Mouse (Mus musculus): ENCODE results near the gene Farsa. TPM values are rescaled to one million over a fixed set of nuclear protein-coding genes. Genes with fewer than 3 reads are reported as not detected.
A peak's percentile ranks its signal among the peaks of the same experiment; 100 is the strongest.

Farsa gene
- polyA plus RNA-seq, 1 experiment from 2014 or later = 44.3 TPM

DNA sequence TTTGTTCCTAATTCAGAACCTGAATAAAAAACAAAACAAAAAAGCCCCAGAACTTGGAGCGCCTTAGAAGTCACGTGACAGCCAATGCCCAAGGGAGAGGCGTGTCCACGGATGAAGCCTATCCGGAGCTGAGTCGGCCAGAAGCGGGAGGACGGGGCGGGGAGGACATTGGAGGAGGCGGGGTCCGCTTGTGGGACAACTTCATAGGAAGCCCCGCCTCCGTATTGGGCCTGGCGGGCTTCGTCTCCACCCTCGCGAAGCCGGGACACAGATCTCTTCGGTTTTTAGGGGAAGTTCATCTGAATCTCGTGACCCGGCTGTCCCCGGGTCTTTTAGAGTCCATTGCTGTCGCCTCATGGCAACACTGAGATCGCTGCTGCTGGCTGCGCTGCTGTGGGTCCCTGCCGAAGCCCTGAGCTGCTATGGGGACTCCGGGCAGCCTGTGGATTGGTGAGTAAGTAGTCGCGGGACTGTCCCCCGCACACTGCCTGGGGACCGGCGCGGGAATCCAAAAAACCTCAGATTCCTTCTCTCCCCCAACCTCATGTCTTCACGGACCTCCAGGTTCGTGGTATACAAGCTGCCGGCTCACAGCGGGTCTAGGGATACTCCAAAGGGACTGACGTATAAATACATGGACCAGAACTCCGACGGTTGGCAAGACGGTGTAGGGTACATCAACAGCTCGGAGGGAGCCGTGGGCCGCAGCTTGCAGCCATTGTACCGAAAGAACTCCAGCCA lies 51.8 kb downstream of the Farsa start, which contains the start of gene Dnase2a:
Gene Dnase2a (plus strand): TSS at position 140 of the 741 bp plus-strand sequence.
- DNase-seq (ENCODE audit: low spot score) (peak; percentile 94), ATAC-seq (ENCODE audit: low FRiP score, low TSS enrichment) (peak; percentile 91)
- Histone ChIP-seq H3K9ac (ENCODE audit: low read length) (peak within 1 kb of the TSS; percentile 73), H3K36me3 (ENCODE audit: control insufficient read depth, insufficient read depth, low read length) (no peaks in the 10 kb centered on the region), H3K9me3 (ENCODE audit: control insufficient read depth, low read length) (no peaks in the 10 kb centered on the region), H3K4me3 (ENCODE audit: low read depth, low read length) (peak within 1 kb of the TSS; percentile 53), H3K27me3 (ENCODE audit: control insufficient read depth, insufficient read depth, low read length) (no peaks in the 10 kb centered on the region), H3K27ac (replicated peaks) (no peak within 1 kb of the TSS; the same call in 1 of the 2 replicates), H3K4me1 (replicated peaks; ENCODE audit: control insufficient read depth, insufficient read depth) (0 out of 2 replicates have a peak, but pooled peaks cover 3% of the 10 kb centered on the region), H3K4me2 (replicated peaks; ENCODE audit: low read depth) (peak within 1 kb of the TSS; percentile 90)
- under 1% methylated on average over 45 of the region's 45 CpGs for WGBS
- TF ChIP-seq CTCF (IDR thresholded peaks at IDR 0.05; ENCODE audit: low read depth) (no peak), EP300 (optimal IDR thresholded peaks at IDR 0.05) (no peak)

DNA sequence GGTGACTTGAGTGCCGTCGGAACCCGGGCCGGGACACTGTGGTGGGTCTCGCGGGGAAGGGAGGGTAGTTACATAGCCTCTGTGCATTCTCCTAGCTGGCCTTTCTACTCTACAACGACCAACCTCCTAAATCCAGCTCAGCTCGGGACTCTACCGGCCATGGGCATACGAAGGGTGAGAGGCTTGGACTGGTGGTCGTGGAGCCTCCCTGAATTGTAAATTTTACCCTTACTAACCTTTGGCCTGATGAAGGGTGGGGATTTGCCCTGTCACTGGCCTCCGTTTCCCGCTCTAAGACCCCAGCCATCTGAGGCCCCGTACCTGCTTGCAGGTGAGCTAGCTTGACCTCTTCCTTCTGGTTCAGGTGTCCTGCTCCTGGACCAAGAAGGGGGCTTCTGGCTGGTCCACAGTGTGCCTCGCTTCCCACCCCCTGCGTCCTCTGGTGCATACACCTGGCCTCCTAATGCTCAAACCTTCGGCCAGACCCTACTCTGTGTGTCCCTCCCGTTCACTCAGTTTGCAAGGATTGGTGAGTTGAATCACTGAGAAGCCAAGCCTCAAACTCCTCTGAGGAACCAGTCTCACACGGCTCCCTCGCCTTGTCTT lies 52.5 kb downstream of the Farsa start:
- peak overlapping the region; percentile 90 for H3K4me2 ChIP-seq (replicated peaks; ENCODE audit: low read depth)
- ATAC-seq (ENCODE audit: low FRiP score, low TSS enrichment) (no peak), DNase-seq (ENCODE audit: low spot score) (no peak)
- TF ChIP-seq CTCF (IDR thresholded peaks at IDR 0.05; ENCODE audit: low read depth) (no peak), EP300 (optimal IDR thresholded peaks at IDR 0.05) (no peak)
- no peak overlapping the region for H3K27ac ChIP-seq (replicated peaks)
- H3K36me3 ChIP-seq (ENCODE audit: control insufficient read depth, insufficient read depth, low read length) = no peaks in the 10 kb centered on the region
- 0 out of 2 replicates have a peak, but pooled peaks cover 3% of the 10 kb centered on the region for H3K4me1 ChIP-seq (replicated peaks; ENCODE audit: control insufficient read depth, insufficient read depth)
- H3K4me3 ChIP-seq (ENCODE audit: low read depth, low read length) = peak overlapping the region; percentile 53
- 49% methylated on average over 20 of the region's 20 CpGs for WGBS
- H3K27me3 ChIP-seq (ENCODE audit: control insufficient read depth, insufficient read depth, low read length) = no peaks in the 10 kb centered on the region
- no peaks in the 10 kb centered on the region for H3K9me3 ChIP-seq (ENCODE audit: control insufficient read depth, low read length)
- H3K9ac ChIP-seq (ENCODE audit: low read length) = peak overlapping the region; percentile 73

DNA sequence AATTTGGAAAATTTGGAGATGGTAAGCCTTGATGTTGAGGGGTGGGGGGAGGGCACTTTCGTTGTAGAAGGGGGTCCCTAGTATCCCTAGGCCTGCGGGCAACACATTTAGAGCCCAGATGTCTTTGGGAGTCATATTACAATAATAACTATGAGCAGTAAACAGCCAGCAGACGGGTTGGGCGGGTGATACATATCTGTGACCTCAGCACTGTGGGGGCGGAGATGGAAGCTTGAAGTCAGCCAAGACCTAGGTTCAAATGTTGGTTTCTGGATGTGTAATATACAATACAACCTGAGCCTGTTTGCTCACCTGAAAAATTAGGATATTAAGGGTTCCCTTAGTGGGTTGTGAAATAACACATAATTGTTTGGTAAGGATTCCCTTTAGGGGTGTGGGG lies 53.2 kb downstream of the Farsa start:
- Histone ChIP-seq H3K27ac (replicated peaks) (no peak overlapping the region), H3K36me3 (ENCODE audit: control insufficient read depth, insufficient read depth, low read length) (no peaks in the 10 kb centered on the region), H3K27me3 (ENCODE audit: control insufficient read depth, insufficient read depth, low read length) (no peaks in the 10 kb centered on the region), H3K4me2 (replicated peaks; ENCODE audit: low read depth) (no peak overlapping the region), H3K4me1 (replicated peaks; ENCODE audit: control insufficient read depth, insufficient read depth) (0 out of 2 replicates have a peak, but pooled peaks cover 3% of the 10 kb centered on the region), H3K4me3 (ENCODE audit: low read depth, low read length) (no peak overlapping the region), H3K9ac (ENCODE audit: low read length) (no peak overlapping the region), H3K9me3 (ENCODE audit: control insufficient read depth, low read length) (no peaks in the 10 kb centered on the region)
- DNase-seq (ENCODE audit: low spot score) (no peak), ATAC-seq (ENCODE audit: low FRiP score, low TSS enrichment) (no peak)
- WGBS = 74% methylated on average over 5 of the region's 5 CpGs
- TF ChIP-seq CTCF (IDR thresholded peaks at IDR 0.05; ENCODE audit: low read depth) (no peak), EP300 (optimal IDR thresholded peaks at IDR 0.05) (no peak)

DNA sequence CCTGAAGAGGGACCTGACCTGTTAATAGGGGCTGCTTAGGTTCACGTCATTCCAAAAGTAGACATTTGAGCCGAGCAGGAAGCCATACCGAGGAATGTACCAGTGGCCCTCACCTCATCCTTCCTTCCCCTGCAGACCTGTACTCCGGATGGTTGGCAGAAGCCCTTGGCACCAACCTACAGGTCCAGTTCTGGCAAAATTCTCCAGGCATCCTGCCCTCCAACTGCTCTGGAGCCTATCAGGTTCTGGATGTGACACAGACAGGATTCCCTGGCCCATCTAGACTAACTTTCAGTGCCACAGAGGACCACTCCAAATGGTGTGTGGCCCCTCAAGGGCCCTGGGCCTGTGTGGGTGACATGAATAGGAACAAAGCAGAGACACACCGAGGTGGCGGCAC lies 53.8 kb downstream of the Farsa start:
- Histone ChIP-seq H3K27ac (replicated peaks) (no peak overlapping the region), H3K27me3 (ENCODE audit: control insufficient read depth, insufficient read depth, low read length) (no peaks in the 10 kb centered on the region), H3K4me2 (replicated peaks; ENCODE audit: low read depth) (no peak overlapping the region), H3K9me3 (ENCODE audit: control insufficient read depth, low read length) (no peaks in the 10 kb centered on the region), H3K9ac (ENCODE audit: low read length) (no peak overlapping the region), H3K4me3 (ENCODE audit: low read depth, low read length) (no peak overlapping the region), H3K4me1 (replicated peaks; ENCODE audit: control insufficient read depth, insufficient read depth) (0 out of 2 replicates have a peak, but pooled peaks cover 3% of the 10 kb centered on the region), H3K36me3 (ENCODE audit: control insufficient read depth, insufficient read depth, low read length) (no peaks in the 10 kb centered on the region)
- 86% methylated on average over 6 of the region's 6 CpGs for WGBS
- ATAC-seq (ENCODE audit: low FRiP score, low TSS enrichment) (no peak), DNase-seq (ENCODE audit: low spot score) (no peak)
- no peak for TF ChIP-seq CTCF (IDR thresholded peaks at IDR 0.05; ENCODE audit: low read depth)
- TF ChIP-seq EP300 (optimal IDR thresholded peaks at IDR 0.05) = no peak

DNA sequence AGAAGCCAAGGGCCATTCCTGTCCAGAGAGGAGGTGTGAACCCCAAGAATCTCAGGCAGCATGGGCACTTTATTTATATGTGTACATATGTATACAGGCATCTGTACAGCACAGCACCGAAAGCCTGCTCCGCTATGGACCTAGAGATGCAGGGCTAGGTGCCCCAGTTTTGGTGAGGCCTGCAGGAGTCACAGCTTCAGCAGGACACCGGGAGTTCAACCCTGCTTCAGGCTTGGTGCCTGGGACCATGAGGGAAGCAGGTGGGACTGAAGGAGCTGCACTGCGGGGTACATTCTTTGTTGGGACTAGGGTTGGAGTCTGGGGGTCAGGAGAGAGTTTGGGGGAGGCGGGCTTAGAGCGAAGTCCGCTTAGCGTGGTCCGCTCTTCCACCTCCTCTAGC lies 55.1 kb downstream of the Farsa start:
- H3K4me2 ChIP-seq (replicated peaks; ENCODE audit: low read depth) = no peak overlapping the region
- DNase-seq (ENCODE audit: low spot score) = no peak
- no peak overlapping the region for H3K27ac ChIP-seq (replicated peaks)
- H3K9me3 ChIP-seq (ENCODE audit: control insufficient read depth, low read length) = no peaks in the 10 kb centered on the region
- TF ChIP-seq EP300 (optimal IDR thresholded peaks at IDR 0.05) (no peak), CTCF (IDR thresholded peaks at IDR 0.05; ENCODE audit: low read depth) (no peak)
- H3K4me1 ChIP-seq (replicated peaks; ENCODE audit: control insufficient read depth, insufficient read depth) = 0 out of 2 replicates have a peak, but pooled peaks cover 3% of the 10 kb centered on the region
- H3K4me3 ChIP-seq (ENCODE audit: low read depth, low read length) = no peak overlapping the region
- no peak overlapping the region for H3K9ac ChIP-seq (ENCODE audit: low read length)
- no peak for ATAC-seq (ENCODE audit: low FRiP score, low TSS enrichment)
- H3K27me3 ChIP-seq (ENCODE audit: control insufficient read depth, insufficient read depth, low read length) = no peaks in the 10 kb centered on the region
- no peaks in the 10 kb centered on the region for H3K36me3 ChIP-seq (ENCODE audit: control insufficient read depth, insufficient read depth, low read length)
- 87% methylated on average over 9 of the region's 9 CpGs for WGBS

DNA sequence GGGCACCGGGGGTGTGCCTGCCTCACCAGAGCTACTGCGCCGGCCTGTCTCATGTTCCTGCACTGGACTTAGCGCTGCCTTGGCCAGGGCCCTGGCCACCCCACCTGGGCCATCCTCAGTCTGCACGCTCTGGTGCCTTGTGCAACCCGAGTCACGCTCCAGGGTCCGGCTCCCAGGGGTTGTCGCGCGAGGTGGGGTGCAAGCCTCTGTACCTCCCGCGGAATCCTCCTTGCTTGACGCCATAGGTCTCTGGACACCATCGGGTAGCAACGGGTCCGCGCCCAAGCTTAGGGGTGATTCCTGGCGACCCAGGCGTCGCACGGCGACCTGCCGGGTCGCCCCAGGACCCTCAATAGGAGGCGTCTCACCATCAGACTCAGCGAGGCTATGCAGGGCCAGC lies 55.6 kb downstream of the Farsa start:
- Histone ChIP-seq H3K4me2 (replicated peaks; ENCODE audit: low read depth) (peak overlapping the region; percentile 65), H3K4me3 (ENCODE audit: low read depth, low read length) (peak overlapping the region; percentile 40; the same call in 1 of the 2 replicates), H3K36me3 (ENCODE audit: control insufficient read depth, insufficient read depth, low read length) (no peaks in the 10 kb centered on the region), H3K27me3 (ENCODE audit: control insufficient read depth, insufficient read depth, low read length) (no peaks in the 10 kb centered on the region), H3K27ac (replicated peaks) (no peak overlapping the region), H3K4me1 (replicated peaks; ENCODE audit: control insufficient read depth, insufficient read depth) (0 out of 2 replicates have a peak, but pooled peaks cover 3% of the 10 kb centered on the region), H3K9ac (ENCODE audit: low read length) (no peak overlapping the region), H3K9me3 (ENCODE audit: control insufficient read depth, low read length) (no peaks in the 10 kb centered on the region)
- WGBS = 25% methylated on average over 27 of the region's 27 CpGs
- DNase-seq (ENCODE audit: low spot score) (no peak), ATAC-seq (ENCODE audit: low FRiP score, low TSS enrichment) (no peak; the same call in 1 of the 2 replicates)
- TF ChIP-seq EP300 (optimal IDR thresholded peaks at IDR 0.05) (no peak), CTCF (IDR thresholded peaks at IDR 0.05; ENCODE audit: low read depth) (no peak)
